8 mouse cellular contexts compared by ENCODE assay signal in the genomic region with DNA sequence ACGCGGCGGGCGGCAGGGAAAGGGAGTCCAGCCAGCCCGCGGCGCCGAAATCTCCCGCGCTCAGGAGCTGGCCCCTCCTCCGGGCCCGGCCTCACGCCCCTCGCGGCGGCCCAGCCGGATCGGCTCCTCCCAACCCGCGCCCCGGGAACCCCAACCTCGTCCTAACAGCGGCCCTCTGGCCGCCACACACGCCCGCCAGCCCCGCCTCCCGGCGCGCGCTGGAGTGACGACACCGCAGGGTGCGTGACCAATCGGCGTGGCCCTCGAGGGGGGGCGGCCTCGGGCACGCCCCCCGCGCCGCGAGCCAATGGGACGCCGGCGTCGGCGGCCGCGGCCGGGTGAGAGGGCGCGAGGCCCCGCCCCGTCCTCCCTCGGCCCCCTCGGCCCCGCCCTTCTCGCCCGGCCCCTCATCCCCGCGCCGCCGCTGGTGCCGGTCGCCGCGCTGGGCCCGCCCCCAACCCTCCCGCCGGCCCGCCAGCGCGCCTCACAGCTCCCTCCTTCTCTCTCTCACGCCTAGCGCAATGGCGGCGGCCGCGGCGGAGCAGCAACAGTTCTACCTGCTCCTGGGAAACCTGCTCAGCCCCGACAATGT. TPM values are rescaled to one million over a fixed set of nuclear protein-coding genes. Genes with fewer than 3 reads are reported as not detected.
A peak's percentile ranks its signal among the peaks of the same experiment; 100 is the strongest.
DNase-seq lines count a peak whose midpoint lies in the region; ATAC-seq lines count a peak whose summit lies in the region.

A gene (plus strand): TSS at position 492 of the 592 bp plus-strand sequence.

- no peaks in the 10 kb centered on the region for H3K36me3 ChIP-seq in hindbrain, embryonic 12.5 days

- peak within 1 kb of the TSS; percentile 86 for H3K4me3 ChIP-seq in hindbrain, embryonic 12.5 days

- no peaks in the 10 kb centered on the region for H3K9me3 ChIP-seq in hindbrain, embryonic 12.5 days (replicated peaks)

- H3K4me2 ChIP-seq in hindbrain, embryonic 12.5 days (replicated peaks) = peak within 1 kb of the TSS; percentile 74

- ATAC-seq in hindbrain, embryonic 12.5 days (ENCODE audit: low FRiP score) = peak; percentile 97

- H3K27ac ChIP-seq in hindbrain, embryonic 12.5 days = peak within 1 kb of the TSS; percentile 88

- peak; percentile 99 for DNase-seq in Muller cell, postnatal 12 days (ENCODE audit: inconsistent ontology term)
- peak; percentile 96 for DNase-seq in cerebellum, adult 9-11 months
- peak; percentile 92 to 95 for DNase-seq in frontal cortex, postnatal 10 days (ENCODE audit: low spot score in 2 of 2)
- peak; percentile 90 to 97 for DNase-seq in layer of hippocampus, postnatal 14 days (ENCODE audit: low spot score in 2 of 2)
- DNase-seq in lung, postnatal 14 days = peak; percentile 96
- peak; percentile 89 for DNase-seq in retina, adult 2 months (ENCODE audit: low read depth, low spot score)
- DNase-seq in thymus, postnatal 36 days = peak; percentile 95 to 96

- peaks cover 14% of the 10 kb centered on the region for H3K4me1 ChIP-seq in hindbrain, embryonic 12.5 days

- peak within 1 kb of the TSS; percentile 86 for H3K9ac ChIP-seq in hindbrain, embryonic 12.5 days

- 1% methylated on average over 64 of the region's 83 CpGs for WGBS in hindbrain, embryonic 12.5 days

- H3K27me3 ChIP-seq in hindbrain, embryonic 12.5 days = no peaks in the 10 kb centered on the region

RNA-seq across cellular contexts. Expression of the gene that starts here (rescaled TPM):
- polyA plus RNA-seq in hindbrain, embryonic 12.5 days (2016; fragmentation: Nextera tagmentation; extraction: Ambion mirVana) = 89.0 and 90.2 TPM in 2 replicates
- total RNA-seq in layer of hippocampus, postnatal 14 days (2021) = 100 to 1,000 TPM in 1 of 2 experiments, 10 to 100 TPM in 1; 98.5 to 102 TPM

Comparison
In these comparisons a context has a peak if more than half of its experiments do, and no peak if none do; other contexts are left out.
1. Peak in every context shown above with its lines: DNase-seq, ATAC-seq, H3K4me3 ChIP-seq and H3K27ac ChIP-seq.